Mouse (Mus musculus): ENCODE data around the gene Rb1.

Rb1 gene

GRCm38 (mm10) chr14:73209262-73209661 lies 116.4 kb downstream of the Rb1 start:
- DNase-seq (ENCODE audit: low spot score) = peak; percentile 65

- no peak for DNase-seq (ENCODE audit: low spot score)
Measured at GRCm38 (mm10) chr14:73204016-73204415, 121.6 kb downstream of the Rb1 start.

- DNase-seq (ENCODE audit: low spot score) = no peak
Measured at GRCm38 (mm10) chr14:73201447-73201846, 124.2 kb downstream of the Rb1 start.

- DNase-seq (ENCODE audit: low spot score) = no peak
Measured at GRCm38 (mm10) chr14:73199058-73199457, 126.6 kb downstream of the Rb1 start.

GRCm38 (mm10) chr14:73186875-73187274 lies 138.7 kb downstream of the Rb1 start:
- DNase-seq (ENCODE audit: low spot score) = no peak

GRCm38 (mm10) chr14:73181144-73181543 lies 144.5 kb downstream of the Rb1 start:
- DNase-seq (ENCODE audit: low spot score) = no peak

- no peak for DNase-seq (ENCODE audit: low spot score)
Measured at GRCm38 (mm10) chr14:73180671-73181070, 145.0 kb downstream of the Rb1 start.

GRCm38 (mm10) chr14:73179221-73179681 lies 146.4 kb downstream of the Rb1 start:
- DNase-seq (ENCODE audit: low spot score) = no peak

- DNase-seq (ENCODE audit: low spot score) = no peak
Measured at GRCm38 (mm10) chr14:73177961-73178360, 147.7 kb downstream of the Rb1 start.

- no peak for DNase-seq (ENCODE audit: low spot score)
Measured at GRCm38 (mm10) chr14:73176266-73176665, 149.4 kb downstream of the Rb1 start.

- DNase-seq (ENCODE audit: low spot score) = peak; percentile 22
Measured at GRCm38 (mm10) chr14:73175814-73176213, 149.8 kb downstream of the Rb1 start.

- DNase-seq (ENCODE audit: low spot score) = no peak
Measured at GRCm38 (mm10) chr14:73175031-73175430, 150.6 kb downstream of the Rb1 start.

GRCm38 (mm10) chr14:73174091-73174995 lies 151.3 kb downstream of the Rb1 start:
- no peak for DNase-seq (ENCODE audit: low spot score)

- no peak for DNase-seq (ENCODE audit: low spot score)
Measured at GRCm38 (mm10) chr14:73173662-73174061, 152.0 kb downstream of the Rb1 start.

GRCm38 (mm10) chr14:73172196-73173011 lies 153.2 kb downstream of the Rb1 start:
- peak; percentile 47 for DNase-seq (ENCODE audit: low spot score)

GRCm38 (mm10) chr14:73169926-73170844 lies 155.4 kb downstream of the Rb1 start:
- DNase-seq (ENCODE audit: low spot score) = no peak

- DNase-seq (ENCODE audit: low spot score) = no peak
Measured at GRCm38 (mm10) chr14:73168605-73169004, 157.0 kb downstream of the Rb1 start.

GRCm38 (mm10) chr14:73165136-73165535 lies 160.5 kb downstream of the Rb1 start:
- DNase-seq (ENCODE audit: low spot score) = no peak

- DNase-seq (ENCODE audit: low spot score) = no peak
Measured at GRCm38 (mm10) chr14:73163363-73163998, 162.1 kb downstream of the Rb1 start.

- no peak for DNase-seq (ENCODE audit: low spot score)
Measured at GRCm38 (mm10) chr14:73162192-73162800, 163.3 kb downstream of the Rb1 start.

GRCm38 (mm10) chr14:73161303-73161702 lies 164.3 kb downstream of the Rb1 start:
- DNase-seq (ENCODE audit: low spot score) = no peak
